Mouse (Mus musculus): ENCODE measurements around the gene Cry2. TPM values are rescaled to one million over a fixed set of nuclear protein-coding genes. Genes with fewer than 3 reads are reported as not detected.
A peak's percentile ranks its signal among the peaks of the same experiment; 100 is the strongest.

Gene Cry2
- total RNA-seq, 2 experiments from 2014 or later, result 21.8 to 33.4 TPM

- DNase-seq, result no peak
- intact Hi-C loops (cut with DNase I), result no loop called here
Observed at GRCm38 (mm10) chr2:92373437-92373813, 60.4 kb downstream of the Cry2 start.

GRCm38 (mm10) chr2:92372767-92373436 is 60.9 kb downstream of the Cry2 start:
- peak in 1 of 2 experiments; percentile 35 for DNase-seq
- intact Hi-C loops (cut with DNase I), result no loop called here

DNA sequence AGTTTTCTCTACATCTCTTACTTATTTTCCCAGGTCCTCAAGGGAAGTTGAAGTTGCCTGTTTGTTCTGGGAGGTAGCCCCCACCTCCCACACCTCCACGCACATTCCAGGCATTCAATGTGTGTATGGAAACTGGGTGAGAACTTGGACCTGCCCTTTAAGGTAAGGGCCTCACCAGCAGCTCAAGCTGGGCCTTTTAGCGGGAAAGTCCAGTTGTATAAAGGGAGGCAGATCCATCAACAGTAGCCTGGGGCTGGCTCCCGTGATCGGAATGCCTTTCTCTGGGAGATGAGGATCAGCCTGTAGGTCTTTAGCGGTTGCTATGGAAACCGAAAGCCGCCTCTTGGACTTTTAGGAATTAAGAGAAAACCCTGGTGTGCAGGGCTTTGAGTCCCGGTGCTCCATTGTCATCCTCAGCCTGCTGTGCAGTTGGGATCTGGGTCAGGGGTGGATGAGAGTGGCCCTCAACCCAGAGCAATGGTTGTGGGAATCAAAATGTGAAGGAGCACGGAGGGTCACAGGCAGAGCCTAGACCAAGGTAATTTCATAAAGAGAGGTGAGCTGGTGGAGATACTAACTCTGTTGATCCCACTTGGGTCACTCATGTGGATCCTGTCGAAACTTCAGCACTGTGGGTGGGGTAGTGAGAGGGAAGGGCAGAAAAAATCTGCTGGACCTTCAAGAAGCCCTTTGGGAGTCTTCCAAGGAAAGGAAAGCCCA is 61.7 kb downstream of the Cry2 start:
- DNase-seq, result no peak
- intact Hi-C loops (cut with DNase I), result no loop called here

DNA sequence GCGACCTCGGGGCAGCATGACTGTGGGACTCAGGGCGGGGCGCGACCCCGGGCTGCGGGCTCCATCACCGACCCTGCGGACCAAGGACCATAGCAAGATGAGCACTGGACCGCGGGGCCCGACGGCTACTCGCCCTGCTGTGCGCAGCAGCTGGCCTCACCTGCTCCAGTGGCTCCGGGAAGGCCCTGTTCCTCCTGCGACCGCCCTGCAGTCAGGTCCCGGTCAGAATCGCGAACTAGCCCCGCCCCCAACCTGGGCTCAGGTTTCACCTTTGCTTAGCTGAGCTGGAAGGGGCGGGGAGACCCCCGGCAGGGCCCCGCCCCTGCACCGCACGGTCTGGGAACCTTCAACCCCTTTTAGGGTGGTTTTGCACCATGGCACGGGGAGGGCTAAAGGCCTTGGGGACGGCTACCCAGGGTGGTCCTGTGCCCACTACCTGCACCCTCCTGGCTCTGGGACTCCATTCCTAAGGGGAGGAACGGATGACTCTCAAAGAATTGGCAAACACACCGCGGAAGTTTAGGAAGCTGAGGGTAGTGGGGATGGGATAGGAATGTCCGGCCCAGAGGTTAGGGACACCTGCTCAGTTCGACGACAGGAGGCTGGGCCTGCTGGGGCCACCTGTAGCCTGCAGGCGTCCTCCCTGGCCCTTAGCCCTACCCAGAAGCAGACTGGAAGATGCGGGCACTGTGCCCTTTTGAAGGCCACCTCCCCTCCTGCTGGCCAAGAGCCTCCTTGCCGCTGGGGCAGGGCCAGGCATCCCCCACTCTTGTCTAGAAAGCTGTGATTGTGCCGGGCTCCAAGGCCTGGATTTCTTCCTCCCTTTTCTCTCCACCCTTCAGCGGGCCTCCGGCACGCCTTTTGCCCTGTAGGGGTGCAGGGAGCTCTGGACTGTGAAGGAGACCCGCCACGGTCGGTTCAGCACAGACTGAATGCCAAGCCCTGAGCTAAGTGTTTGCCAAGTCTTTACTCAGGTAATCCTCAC is 62.7 kb downstream of the Cry2 start:
- intact Hi-C loops (cut with DNase I), result no loop called here
- no peak for DNase-seq

GRCm38 (mm10) chr2:92370375-92370774 is 63.5 kb downstream of the Cry2 start:
- no peak for DNase-seq
- intact Hi-C loops (cut with DNase I), result no loop called here

DNA sequence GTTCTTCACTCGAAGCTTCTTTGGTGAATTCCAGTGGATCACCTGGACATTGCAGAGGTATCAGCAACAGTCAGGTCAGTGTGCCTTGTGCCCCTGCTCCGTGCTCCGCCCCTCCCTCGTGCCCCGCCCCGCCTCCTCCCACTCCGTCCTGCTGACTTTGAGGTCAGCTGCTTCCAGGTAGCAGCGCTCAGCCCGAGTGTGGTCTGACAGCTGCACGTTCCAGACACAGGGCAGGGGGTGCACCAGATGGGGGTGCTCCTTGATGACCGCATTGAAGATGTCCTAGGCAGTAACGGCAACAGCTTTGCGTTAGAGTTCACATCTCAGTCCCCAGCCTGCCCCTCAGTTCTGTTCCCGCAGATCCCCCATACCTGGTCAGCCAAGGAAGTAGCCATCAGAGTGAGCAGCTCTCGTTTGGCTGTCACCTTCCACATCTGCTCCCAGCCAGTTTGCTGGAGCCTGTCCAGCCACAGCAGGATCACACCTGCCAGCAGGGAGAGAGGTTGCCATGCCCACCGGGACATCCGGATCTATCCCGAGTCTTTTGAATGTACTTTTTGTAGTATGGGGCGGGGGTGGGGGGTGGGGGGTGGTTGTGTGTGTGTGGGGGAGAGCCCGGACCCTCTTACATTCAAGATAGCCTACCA is 66.3 kb downstream of the Cry2 start:
- no peak for DNase-seq
- intact Hi-C loops (cut with DNase I), result no loop called here

- intact Hi-C loops (cut with DNase I), result no loop called here
- DNase-seq, result no peak
Observed at GRCm38 (mm10) chr2:92365568-92365967, 68.3 kb downstream of the Cry2 start.

GRCm38 (mm10) chr2:92364086-92364485 is 69.8 kb downstream of the Cry2 start:
- intact Hi-C loops (cut with DNase I), result no loop called here
- DNase-seq, result no peak

- DNase-seq, result peak in 1 of 2 experiments; percentile 1
- intact Hi-C loops (cut with DNase I), result no loop called here
Observed at GRCm38 (mm10) chr2:92362571-92363228, 71.1 kb downstream of the Cry2 start.

- intact Hi-C loops (cut with DNase I), result no loop called here
- peak in 1 of 2 experiments; percentile 1 for DNase-seq
Observed at GRCm38 (mm10) chr2:92361795-92362194, 72.0 kb downstream of the Cry2 start.

DNA sequence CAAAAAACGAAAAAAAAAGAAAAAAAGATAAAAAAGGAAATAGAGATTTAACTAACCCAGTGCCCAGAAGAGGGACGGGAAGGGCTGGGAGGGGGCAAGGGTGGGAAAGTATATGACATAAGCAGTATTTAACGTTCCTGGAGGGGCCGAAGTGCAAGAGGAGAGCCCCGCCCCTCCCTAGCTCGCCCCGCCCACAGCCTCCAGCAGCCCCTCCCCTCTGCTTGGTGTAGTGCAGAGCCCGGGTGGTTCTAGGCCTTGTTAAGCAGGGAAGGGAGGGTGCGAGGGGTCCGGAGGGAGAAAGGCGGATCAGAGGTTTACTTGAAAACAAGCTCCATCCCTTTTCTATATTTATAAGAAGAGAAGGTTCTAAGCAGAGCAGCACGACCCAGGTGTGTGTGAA is 73.0 kb downstream of the Cry2 start:
- intact Hi-C loops (cut with DNase I), result no loop called here
- peak in 1 of 2 experiments; percentile 1 for DNase-seq

GRCm38 (mm10) chr2:92360186-92360823 is 73.5 kb downstream of the Cry2 start:
- intact Hi-C loops (cut with DNase I), result no loop called here
- no peak for DNase-seq

- intact Hi-C loops (cut with DNase I), result no loop called here
- no peak for DNase-seq
Observed at GRCm38 (mm10) chr2:92359301-92359700, 74.5 kb downstream of the Cry2 start.

DNA sequence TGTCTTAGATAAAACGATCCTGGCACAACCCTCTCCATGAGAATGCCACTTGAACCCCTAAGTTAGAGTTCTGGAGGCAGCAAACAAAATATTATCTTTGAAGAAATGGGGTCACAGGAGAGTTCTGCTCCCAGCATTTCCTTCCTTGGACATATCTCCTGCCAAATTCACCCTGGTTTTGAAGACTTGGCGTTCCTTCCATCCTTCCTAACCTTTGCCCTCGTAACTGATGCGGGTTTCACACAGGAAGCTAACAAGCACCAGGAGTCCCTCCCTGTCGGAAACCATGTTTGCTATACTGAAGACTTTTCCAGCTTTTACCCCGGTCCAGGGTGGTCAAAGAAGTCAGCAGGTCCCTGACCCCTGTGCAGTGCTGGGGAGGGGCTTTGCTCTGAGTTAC is 79.6 kb downstream of the Cry2 start:
- DNase-seq, result peak in 1 of 2 experiments; percentile 25
- intact Hi-C loops (cut with DNase I), result no loop called here

Small RNA genes within 50 kb of the gene (microRNA-seq; reads per million reads assigned to microRNA genes)
- 0 reads per million in 2 experiments for gene Mir7000 (ENCODE audit: borderline number of aligned reads in 2 of 2)

Other genes with a start within 250 kb of the Cry2 start
- 10 to 100 TPM; 25.8 to 28.9 TPM for gene Pex16, start 59.4 kb downstream of the Cry2 start, total RNA-seq (2021)
- gene Large2, start 59.2 kb downstream of the Cry2 start, total RNA-seq (2021), result not detected
- 1 to 10 TPM; 1.7 TPM for gene 1700029I15Rik, start 51.5 kb downstream of the Cry2 start, total RNA-seq (2021)
- gene Mapk8ip1, start 32.8 kb downstream of the Cry2 start, total RNA-seq (2021), result 1 to 10 TPM; 4.6 to 4.8 TPM
- 1 to 10 TPM; 5.8 to 7.5 TPM for gene Slc35c1, start 26.5 kb upstream of the Cry2 start, total RNA-seq (2021)
- 1 to 10 TPM; 2.6 to 3.3 TPM for gene Chst1, start 165.7 kb upstream of the Cry2 start, total RNA-seq (2021)